Mouse (Mus musculus) intestine, postnatal 0 days (tissue): ENCODE data around the gene Papss2. TPM values are rescaled to one million over a fixed set of nuclear protein-coding genes. Genes with fewer than 3 reads are reported as not detected.

ENCODE experiments used
- ATAC-seq: fragments of 200-750 bp; cut with Nextera tagmentation; 2 replicates; pipeline ENCODE4 v1.8.0; 2017; ENCODE audit warnings: mild to moderate bottlenecking, moderate TSS enrichment, moderate library complexity
- H3K27ac ChIP-seq: fragments of 300-500 bp; sonication (generic); 2 replicates; pipeline ENCODE4 v1.5.1; 2014; ENCODE audit warnings: mild to moderate bottlenecking, low read depth, low read length, moderate library complexity
- H3K27me3 ChIP-seq: fragments of 300-500 bp; sonication (generic); replicated peaks from 2 replicates; pipeline ENCODE4 v1.6.1; 2014; ENCODE audit warnings: low read length, mixed read lengths; ENCODE audit not compliant: control insufficient read depth, insufficient read depth
- H3K36me3 ChIP-seq: fragments of 300-500 bp; sonication (generic); 2 replicates; pipeline ENCODE4 v1.6.1; 2014; ENCODE audit warnings: mild to moderate bottlenecking, moderate library complexity; ENCODE audit not compliant: control insufficient read depth, insufficient read depth
- H3K4me1 ChIP-seq: fragments of 300-500 bp; sonication (generic); replicated peaks from 2 replicates; pipeline ENCODE4 v1.6.1; 2014; ENCODE audit warnings: antibody characterized with exemption, low read length, mixed read lengths; ENCODE audit not compliant: control insufficient read depth, insufficient read depth
- H3K4me2 ChIP-seq: fragments of 300-500 bp; sonication (generic); replicated peaks from 2 replicates; pipeline ENCODE4 v1.6.1; 2014; ENCODE audit warnings: low read depth, mild to moderate bottlenecking, moderate library complexity
- H3K4me3 ChIP-seq: fragments of 300-500 bp; sonication (generic); 2 replicates; pipeline ENCODE4 v1.5.1; 2014; ENCODE audit warnings: low read depth, low read length
- H3K9ac ChIP-seq: fragments of 300-500 bp; sonication (generic); 2 replicates; pipeline ENCODE4 v1.6.1; 2014; ENCODE audit warnings: mild to moderate bottlenecking, low read depth, low read length
- H3K9me3 ChIP-seq: fragments of 300-500 bp; sonication (generic); 2 replicates; pipeline ENCODE4 v1.6.1; 2016; ENCODE audit warnings: mixed run types; ENCODE audit not compliant: control insufficient read depth
- CTCF ChIP-seq: sonication (generic); IDR thresholded peaks from 2 replicates; pipeline ENCODE4 v1.5.1; 2016; ENCODE audit warnings: low read depth, mild to moderate bottlenecking, control low read depth, antibody characterized with exemption, moderate library complexity
- WGBS: fragments of 180-500 bp; shearing (Covaris S2); extraction: QIAGEN DNeasy Blood & Tissue Kit; methylation state at CpG from one replicate; pipeline ENCODE4 v1.1.7; 2014; 5-methylcytosine and 5-hydroxymethylcytosine counted together
- polyA plus RNA-seq: library from polyadenylated mRNA; unstranded; fragments of >200 nt; fragmentation: Nextera tagmentation; extraction: Ambion mirVana; gene quantifications from 2 replicates; pipeline ENCODE4 v1.2.1, GENCODE M21; 2015

The Papss2 gene
- polyA plus RNA-seq, 1 experiment from 2014 or later = 34.7 TPM

GRCm38 (mm10) chr19:32627631-32628030, 32.0 kb downstream of the Papss2 start:
- H3K27ac ChIP-seq = no peak overlapping the region
- TF ChIP-seq CTCF = no peak
- H3K4me2 ChIP-seq = no peak overlapping the region
- H3K9ac ChIP-seq = no peak overlapping the region
- 82% methylated on average over 4 of the region's 4 CpGs for WGBS
- H3K27me3 ChIP-seq = no peaks in the 10 kb centered on the region
- no peak for ATAC-seq
- no peaks in the 10 kb centered on the region for H3K36me3 ChIP-seq
- no peaks in the 10 kb centered on the region for H3K9me3 ChIP-seq
- H3K4me3 ChIP-seq = no peak overlapping the region
- no peaks in the 10 kb centered on the region for H3K4me1 ChIP-seq

- no peak overlapping the region for H3K27ac ChIP-seq
Observed at GRCm38 (mm10) chr19:32628572-32629132, 33.1 kb downstream of the Papss2 start.

DNA sequence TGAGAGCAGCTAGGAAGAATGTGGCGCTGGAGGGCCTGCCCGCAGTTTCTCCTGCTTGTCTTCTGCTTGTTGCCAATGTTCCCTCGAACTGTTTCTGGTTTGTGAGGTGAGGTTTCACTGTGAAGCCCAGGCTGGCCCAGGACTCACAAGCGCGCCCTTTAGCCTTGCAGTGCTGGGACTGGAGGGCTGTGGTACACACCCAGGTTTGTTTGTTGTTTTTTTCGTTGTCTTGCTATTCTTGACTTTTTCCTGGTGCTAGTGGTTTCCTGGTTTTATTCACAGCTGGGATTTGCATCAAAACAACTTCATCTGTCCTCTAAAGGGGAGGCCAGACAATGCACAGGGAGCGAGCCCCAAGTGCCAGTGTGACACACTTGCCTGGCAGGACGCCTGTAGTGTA, 39.3 kb downstream of the Papss2 start:
- 0 out of 2 replicates have a peak, but pooled peaks cover 3% of the 10 kb centered on the region for H3K4me1 ChIP-seq
- ATAC-seq = no peak
- no peak overlapping the region for H3K4me3 ChIP-seq
- no peak overlapping the region for H3K9ac ChIP-seq
- no peak for TF ChIP-seq CTCF
- WGBS = 77% methylated on average over 8 of the region's 8 CpGs
- H3K27me3 ChIP-seq = no peaks in the 10 kb centered on the region
- no peak overlapping the region for H3K27ac ChIP-seq
- H3K36me3 ChIP-seq = peaks cover 9% of the 10 kb centered on the region; the same call in 1 of the 2 replicates
- no peak overlapping the region for H3K4me2 ChIP-seq
- H3K9me3 ChIP-seq = no peaks in the 10 kb centered on the region

More at GRCm38 (mm10) chr19:32628572-32629132, 33.1 kb downstream of the Papss2 start:
- WGBS = 78% methylated on average over 7 of the region's 7 CpGs
- no peaks in the 10 kb centered on the region for H3K9me3 ChIP-seq
- H3K9ac ChIP-seq = no peak overlapping the region
- no peaks in the 10 kb centered on the region for H3K27me3 ChIP-seq
- H3K4me3 ChIP-seq = no peak overlapping the region
- no peak for TF ChIP-seq CTCF
- no peak overlapping the region for H3K4me2 ChIP-seq
- no peaks in the 10 kb centered on the region for H3K36me3 ChIP-seq
- H3K4me1 ChIP-seq = no peaks in the 10 kb centered on the region
- ATAC-seq = no peak

DNA sequence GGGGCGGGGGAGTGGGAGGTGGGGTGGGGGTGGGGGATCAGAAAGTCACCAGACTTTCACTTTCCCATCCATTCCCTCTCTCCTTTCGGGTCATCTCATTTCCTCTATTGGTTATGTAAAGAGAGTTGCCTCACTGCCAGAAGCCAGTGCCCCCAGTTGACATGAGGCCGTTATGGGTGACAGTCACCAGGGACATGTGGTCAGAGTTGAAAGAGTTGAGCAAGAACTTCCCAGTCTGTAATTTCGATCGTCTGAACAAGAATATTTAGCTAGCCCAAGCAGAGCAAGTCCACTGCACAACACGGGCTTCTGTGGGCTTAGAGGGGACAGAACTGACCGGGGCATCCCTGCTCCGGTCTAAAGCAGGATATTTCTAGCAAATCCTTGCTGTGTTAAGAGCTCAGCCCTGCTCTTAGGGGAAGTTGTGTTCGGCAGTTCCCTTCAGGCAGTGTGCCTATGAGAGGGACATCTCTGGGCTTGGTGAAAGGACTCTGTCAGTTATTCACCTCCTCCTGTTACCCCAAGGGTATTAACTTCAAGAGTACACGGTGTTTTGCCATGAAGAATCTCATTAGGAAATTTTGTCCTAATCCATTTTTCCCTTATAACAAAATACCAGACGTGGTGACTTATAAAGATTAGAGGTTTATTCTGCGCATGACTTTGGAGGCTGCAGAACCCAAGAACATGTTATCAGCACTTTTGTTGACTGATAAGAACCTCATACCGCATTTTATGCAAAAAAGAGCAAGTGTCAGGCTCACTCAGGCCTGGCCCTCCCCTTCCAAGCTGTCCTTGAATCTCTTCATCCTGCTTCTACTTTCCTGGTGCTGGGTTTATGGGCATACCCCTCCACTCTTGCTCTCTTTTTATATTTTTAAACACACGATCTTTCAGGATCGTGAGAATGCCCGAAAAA, 42.0 kb downstream of the Papss2 start:
- no peak overlapping the region for H3K9ac ChIP-seq
- peak overlapping the region; percentile 51 for H3K4me2 ChIP-seq
- H3K27ac ChIP-seq = 0 out of 2 replicates have a peak overlapping the region, but pooled peaks have one; percentile 22
- no peaks in the 10 kb centered on the region for H3K9me3 ChIP-seq
- H3K4me1 ChIP-seq = 0 out of 2 replicates have a peak, but pooled peaks cover 3% of the 10 kb centered on the region
- TF ChIP-seq CTCF = no peak
- ATAC-seq = no peak
- peaks cover 15% of the 10 kb centered on the region; the same call in 1 of the 2 replicates for H3K36me3 ChIP-seq
- H3K4me3 ChIP-seq = no peak overlapping the region
- WGBS = 55% methylated on average over 16 of the region's 16 CpGs
- H3K27me3 ChIP-seq = no peaks in the 10 kb centered on the region

DNA sequence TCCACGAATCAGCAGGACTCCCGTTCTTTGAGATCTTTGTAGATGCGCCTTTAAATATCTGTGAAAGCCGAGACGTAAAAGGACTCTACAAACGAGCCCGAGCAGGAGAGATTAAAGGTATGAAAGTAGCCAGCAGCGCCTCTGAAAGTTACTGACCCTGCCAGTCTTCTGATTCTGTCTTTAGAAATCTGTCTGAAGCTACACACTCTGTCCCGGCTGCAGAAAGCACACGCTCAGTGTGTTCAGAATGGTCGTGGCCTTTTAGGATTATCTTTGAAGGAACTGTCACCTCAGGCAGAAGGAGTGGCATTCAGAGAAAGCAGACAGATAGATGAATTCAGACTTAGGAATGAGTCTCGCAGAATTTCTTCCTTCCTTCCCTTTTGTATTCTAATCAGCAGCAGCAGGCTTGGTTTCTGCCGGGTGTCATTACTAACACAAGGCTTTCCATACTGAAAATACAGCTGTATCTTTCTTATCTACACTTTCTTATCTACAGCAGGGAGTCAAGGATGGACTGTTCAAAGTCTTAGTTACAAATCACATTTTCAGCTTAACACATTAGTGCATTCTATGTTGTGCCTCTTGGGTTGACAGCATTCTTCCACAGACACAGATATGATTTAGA, 42.8 kb downstream of the Papss2 start:
- H3K9ac ChIP-seq = no peak overlapping the region
- H3K27ac ChIP-seq = peak overlapping the region; percentile 22; the same call in 1 of the 2 replicates
- no peaks in the 10 kb centered on the region for H3K27me3 ChIP-seq
- H3K4me2 ChIP-seq = peak overlapping the region; percentile 51
- peaks cover 15% of the 10 kb centered on the region; the same call in 1 of the 2 replicates for H3K36me3 ChIP-seq
- no peak overlapping the region for H3K4me3 ChIP-seq
- H3K9me3 ChIP-seq = no peaks in the 10 kb centered on the region
- H3K4me1 ChIP-seq = 0 out of 2 replicates have a peak, but pooled peaks cover 3% of the 10 kb centered on the region
- ATAC-seq = peak; percentile 69
- WGBS = 42% methylated on average over 13 of the region's 13 CpGs
- no peak for TF ChIP-seq CTCF

GRCm38 (mm10) chr19:32641535-32641934, 45.9 kb downstream of the Papss2 start:
- peaks cover 15% of the 10 kb centered on the region; the same call in 1 of the 2 replicates for H3K36me3 ChIP-seq
- no peak overlapping the region for H3K4me3 ChIP-seq
- H3K9me3 ChIP-seq = no peaks in the 10 kb centered on the region
- 0 out of 2 replicates have a peak, but pooled peaks cover 3% of the 10 kb centered on the region for H3K4me1 ChIP-seq
- H3K9ac ChIP-seq = no peak overlapping the region
- no peak overlapping the region for H3K27ac ChIP-seq
- no peak overlapping the region for H3K4me2 ChIP-seq
- no peak for ATAC-seq
- H3K27me3 ChIP-seq = no peaks in the 10 kb centered on the region
- TF ChIP-seq CTCF = no peak
- 91% methylated on average over 7 of the region's 7 CpGs for WGBS
